Mouse (Mus musculus): ENCODE results near the gene Fndc3a. TPM values are rescaled to one million over a fixed set of nuclear protein-coding genes. Genes with fewer than 3 reads are reported as not detected.

The Fndc3a gene
- total and polyA plus RNA-seq, 2 experiments: 27.9 to 36.9 TPM

DNA sequence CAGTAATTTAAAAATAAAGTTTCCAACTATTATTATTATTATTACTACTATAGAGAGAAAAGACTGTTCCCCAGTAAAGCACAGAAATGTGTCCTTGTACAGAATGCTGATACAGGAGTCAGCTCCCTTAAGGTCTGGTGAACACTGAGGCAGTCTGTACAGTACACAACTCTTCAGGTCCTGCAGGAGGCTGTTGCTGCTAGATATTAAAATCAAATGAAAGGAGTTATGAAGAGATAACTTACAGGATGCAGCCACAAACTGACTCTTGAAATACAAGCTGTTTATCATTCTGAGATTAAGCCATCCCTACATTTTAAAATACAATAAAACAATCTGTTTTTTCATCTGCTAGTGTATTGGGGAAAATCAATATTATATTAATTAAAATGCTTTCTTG is 60.5 kb downstream of the Fndc3a start:
- Histone ChIP-seq H3K36me3 (ENCODE audit: control insufficient read depth, insufficient read depth, low read length) (peaks cover 14% of the 10 kb centered on the region; the same call in 1 of the 2 replicates), H3K9ac (ENCODE audit: low read depth, low read length) (no peak overlapping the region), H3K79me2 (ENCODE audit: control insufficient read depth, insufficient read depth, low read length) (no peaks in the 10 kb centered on the region; the same call in 1 of the 2 replicates), H3K27ac (replicated peaks; ENCODE audit: insufficient read depth, low read depth, low read length) (no peak overlapping the region), H3K27me3 (ENCODE audit: control insufficient read depth, insufficient read depth, low read length) (no peaks in the 10 kb centered on the region), H3K4me3 (ENCODE audit: insufficient read depth, low read depth, low read length) (no peak overlapping the region), H3K4me1 (ENCODE audit: control insufficient read depth, insufficient read depth, low read length) (no peaks in the 10 kb centered on the region)
- TF ChIP-seq POLR2A (IDR thresholded peaks at IDR 0.05; ENCODE audit: extremely low read depth, insufficient read depth, low read length): no peak
- no peak for TF ChIP-seq CTCF (IDR thresholded peaks at IDR 0.05; ENCODE audit: low read depth, low read length)
- no peak for DNase-seq (ENCODE audit: extremely low read depth, low read depth, low spot score)

DNA sequence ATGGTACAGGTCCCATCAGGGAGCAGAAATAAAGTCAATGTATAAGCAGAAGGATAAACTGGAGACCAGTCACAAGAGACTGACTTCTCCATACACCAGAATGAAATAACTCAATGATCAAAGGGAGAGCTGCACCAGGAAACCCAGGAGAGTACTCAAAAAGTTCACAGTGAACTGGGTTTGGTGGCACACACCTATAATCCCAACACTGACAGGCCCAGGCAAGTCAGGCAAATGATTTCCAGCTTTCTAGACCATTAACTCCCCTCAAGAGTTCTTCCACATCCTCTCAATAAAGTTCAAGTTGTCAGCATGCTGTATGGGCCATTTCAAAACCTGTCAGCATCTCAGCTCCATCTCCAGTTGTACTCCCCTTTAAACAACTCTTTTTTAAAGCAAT is 64.3 kb downstream of the Fndc3a start:
- TF ChIP-seq CTCF (IDR thresholded peaks at IDR 0.05; ENCODE audit: low read depth, low read length): no peak
- TF ChIP-seq POLR2A (IDR thresholded peaks at IDR 0.05; ENCODE audit: extremely low read depth, insufficient read depth, low read length): no peak
- Histone ChIP-seq H3K27me3 (ENCODE audit: control insufficient read depth, insufficient read depth, low read length) (no peaks in the 10 kb centered on the region), H3K27ac (replicated peaks; ENCODE audit: insufficient read depth, low read depth, low read length) (no peak overlapping the region), H3K4me3 (ENCODE audit: insufficient read depth, low read depth, low read length) (no peak overlapping the region), H3K36me3 (ENCODE audit: control insufficient read depth, insufficient read depth, low read length) (peaks cover 7% of the 10 kb centered on the region; the same call in 1 of the 2 replicates), H3K9ac (ENCODE audit: low read depth, low read length) (no peak overlapping the region), H3K4me1 (ENCODE audit: control insufficient read depth, insufficient read depth, low read length) (0 out of 2 replicates have a peak, but pooled peaks cover 2% of the 10 kb centered on the region), H3K79me2 (ENCODE audit: control insufficient read depth, insufficient read depth, low read length) (no peaks in the 10 kb centered on the region)
- no peak for DNase-seq (ENCODE audit: extremely low read depth, low read depth, low spot score)

DNA sequence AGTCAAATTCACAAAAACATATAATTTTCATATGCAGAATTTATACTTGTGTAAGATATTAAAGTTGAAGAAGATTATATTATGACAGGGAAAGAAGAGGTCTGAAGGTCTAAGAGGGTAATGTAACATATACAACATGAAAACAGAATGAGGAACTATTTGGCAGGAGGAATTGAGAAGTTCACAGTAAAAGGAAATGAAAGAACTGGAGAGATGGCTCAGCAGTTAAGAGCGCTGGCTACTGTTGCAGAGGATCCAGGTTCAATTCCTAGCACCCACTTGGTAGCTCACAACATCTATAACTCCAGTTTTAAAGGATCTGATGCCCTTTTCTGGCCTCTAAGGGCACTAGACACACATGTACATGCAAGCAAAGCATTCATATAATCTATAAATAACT is 65.2 kb downstream of the Fndc3a start:
- 93% methylated on average over 1 of the region's 1 CpGs for WGBS
- TF ChIP-seq POLR2A (IDR thresholded peaks at IDR 0.05; ENCODE audit: extremely low read depth, insufficient read depth, low read length): no peak
- no peak for TF ChIP-seq CTCF (IDR thresholded peaks at IDR 0.05; ENCODE audit: low read depth, low read length)
- H3K4me3 ChIP-seq (ENCODE audit: insufficient read depth, low read depth, low read length): no peak overlapping the region

DNA sequence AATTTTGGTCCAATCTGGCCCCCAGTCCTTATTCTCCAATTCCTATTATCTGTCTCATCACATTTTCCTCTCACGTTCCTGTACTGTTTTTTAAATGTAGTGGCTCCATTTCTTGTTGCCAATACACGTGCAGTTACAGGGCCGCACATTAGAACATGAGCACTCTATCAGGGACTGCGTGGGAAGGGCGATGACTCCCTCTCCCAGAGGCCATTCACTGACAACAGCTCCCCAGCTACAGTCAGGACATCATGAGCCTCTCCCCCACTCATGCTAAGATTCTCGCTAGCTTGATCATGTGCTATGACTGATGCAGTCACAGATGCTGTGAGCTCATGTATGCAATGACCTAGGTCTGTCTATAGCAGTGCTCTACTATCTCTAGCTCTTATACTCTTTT is 71.3 kb downstream of the Fndc3a start:
- no peak overlapping the region for H3K9ac ChIP-seq (ENCODE audit: low read depth, low read length)
- no peaks in the 10 kb centered on the region for H3K79me2 ChIP-seq (ENCODE audit: control insufficient read depth, insufficient read depth, low read length)
- DNase-seq (ENCODE audit: extremely low read depth, low read depth, low spot score): no peak
- H3K36me3 ChIP-seq (ENCODE audit: control insufficient read depth, insufficient read depth, low read length): peaks cover 3% of the 10 kb centered on the region; the same call in 1 of the 2 replicates
- no peak overlapping the region for H3K4me3 ChIP-seq (ENCODE audit: insufficient read depth, low read depth, low read length)
- WGBS: 93% methylated on average over 6 of the region's 6 CpGs
- no peaks in the 10 kb centered on the region for H3K27me3 ChIP-seq (ENCODE audit: control insufficient read depth, insufficient read depth, low read length)
- H3K4me1 ChIP-seq (ENCODE audit: control insufficient read depth, insufficient read depth, low read length): no peaks in the 10 kb centered on the region
- TF ChIP-seq CTCF (IDR thresholded peaks at IDR 0.05; ENCODE audit: low read depth, low read length): no peak
- no peak for TF ChIP-seq POLR2A (IDR thresholded peaks at IDR 0.05; ENCODE audit: extremely low read depth, insufficient read depth, low read length)
- no peak overlapping the region for H3K27ac ChIP-seq (replicated peaks; ENCODE audit: insufficient read depth, low read depth, low read length)

More for the DNA sequence above, 65.2 kb downstream of the Fndc3a start:
- no peaks in the 10 kb centered on the region for H3K79me2 ChIP-seq (ENCODE audit: control insufficient read depth, insufficient read depth, low read length)
- H3K27me3 ChIP-seq (ENCODE audit: control insufficient read depth, insufficient read depth, low read length): no peaks in the 10 kb centered on the region
- H3K9ac ChIP-seq (ENCODE audit: low read depth, low read length): no peak overlapping the region
- H3K27ac ChIP-seq (replicated peaks; ENCODE audit: insufficient read depth, low read depth, low read length): no peak overlapping the region
- H3K4me1 ChIP-seq (ENCODE audit: control insufficient read depth, insufficient read depth, low read length): 0 out of 2 replicates have a peak, but pooled peaks cover 2% of the 10 kb centered on the region
- DNase-seq (ENCODE audit: extremely low read depth, low read depth, low spot score): no peak
- H3K36me3 ChIP-seq (ENCODE audit: control insufficient read depth, insufficient read depth, low read length): peaks cover 4% of the 10 kb centered on the region; the same call in 1 of the 2 replicates

DNA sequence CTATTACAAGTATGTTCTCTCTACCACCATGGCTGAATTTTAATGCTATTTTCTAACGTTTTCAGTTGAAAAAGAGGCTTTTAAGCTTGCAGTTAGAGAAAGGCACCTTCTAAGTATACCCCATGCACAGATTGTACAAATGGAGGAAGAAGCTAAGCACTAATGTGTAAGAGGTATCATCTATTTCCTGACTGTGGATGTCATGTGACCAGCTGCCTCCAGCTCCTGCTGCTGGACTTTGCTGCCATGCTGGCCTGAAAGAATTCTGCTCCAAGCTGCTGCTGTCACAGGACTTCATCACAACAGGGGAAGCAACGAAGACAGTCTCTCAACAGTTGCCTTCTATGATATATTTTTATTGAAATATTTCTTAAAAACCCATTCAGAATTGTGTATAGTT is 76.2 kb downstream of the Fndc3a start:
- no peaks in the 10 kb centered on the region for H3K4me1 ChIP-seq (ENCODE audit: control insufficient read depth, insufficient read depth, low read length)
- H3K27ac ChIP-seq (replicated peaks; ENCODE audit: insufficient read depth, low read depth, low read length): no peak overlapping the region
- H3K79me2 ChIP-seq (ENCODE audit: control insufficient read depth, insufficient read depth, low read length): no peaks in the 10 kb centered on the region
- DNase-seq (ENCODE audit: extremely low read depth, low read depth, low spot score): no peak
- H3K36me3 ChIP-seq (ENCODE audit: control insufficient read depth, insufficient read depth, low read length): peaks cover 3% of the 10 kb centered on the region; the same call in 1 of the 2 replicates
- no peak for TF ChIP-seq POLR2A (IDR thresholded peaks at IDR 0.05; ENCODE audit: extremely low read depth, insufficient read depth, low read length)
- no peak for TF ChIP-seq CTCF (IDR thresholded peaks at IDR 0.05; ENCODE audit: low read depth, low read length)
- H3K9ac ChIP-seq (ENCODE audit: low read depth, low read length): no peak overlapping the region
- 87% methylated on average over 2 of the region's 2 CpGs for WGBS
- H3K27me3 ChIP-seq (ENCODE audit: control insufficient read depth, insufficient read depth, low read length): no peaks in the 10 kb centered on the region
- no peak overlapping the region for H3K4me3 ChIP-seq (ENCODE audit: insufficient read depth, low read depth, low read length)

DNA sequence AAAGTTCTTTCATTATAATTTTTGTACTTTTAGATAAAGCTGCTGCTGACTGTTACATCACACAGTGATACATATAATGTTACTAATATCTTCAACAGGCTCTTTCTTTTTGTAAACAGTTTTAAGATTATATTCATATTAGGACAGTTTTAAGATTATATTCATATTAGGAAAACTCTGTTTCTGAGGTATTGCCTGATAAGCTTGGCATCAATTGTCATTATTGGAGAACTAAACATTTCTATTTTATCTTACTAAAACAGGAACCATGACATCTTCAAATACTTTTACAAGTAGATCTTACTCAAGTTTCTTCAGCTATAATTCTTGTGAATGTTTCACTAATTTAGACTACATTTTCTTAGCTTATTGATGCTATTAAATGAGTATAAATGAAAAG is 84.4 kb downstream of the Fndc3a start:
- Histone ChIP-seq H3K27ac (replicated peaks; ENCODE audit: insufficient read depth, low read depth, low read length) (no peak overlapping the region), H3K27me3 (ENCODE audit: control insufficient read depth, insufficient read depth, low read length) (no peaks in the 10 kb centered on the region), H3K4me1 (ENCODE audit: control insufficient read depth, insufficient read depth, low read length) (no peaks in the 10 kb centered on the region), H3K4me3 (ENCODE audit: insufficient read depth, low read depth, low read length) (no peak overlapping the region), H3K36me3 (ENCODE audit: control insufficient read depth, insufficient read depth, low read length) (peaks cover 2% of the 10 kb centered on the region; the same call in 1 of the 2 replicates), H3K9ac (ENCODE audit: low read depth, low read length) (no peak overlapping the region), H3K79me2 (ENCODE audit: control insufficient read depth, insufficient read depth, low read length) (no peaks in the 10 kb centered on the region; the same call in none of the 2 replicates)
- DNase-seq (ENCODE audit: extremely low read depth, low read depth, low spot score): no peak
- TF ChIP-seq CTCF (IDR thresholded peaks at IDR 0.05; ENCODE audit: low read depth, low read length): no peak
- no peak for TF ChIP-seq POLR2A (IDR thresholded peaks at IDR 0.05; ENCODE audit: extremely low read depth, insufficient read depth, low read length)
